Mouse (Mus musculus) kidney, adult 2 months (tissue): ENCODE data around the gene Bin2.

Experiments used
- CTCF ChIP-seq: fragments of 200-500 bp; conservative IDR thresholded peaks from 2 replicates; pipeline ENCODE4 v1.5.1; 2011; ENCODE audit warnings: low read depth, mild to moderate bottlenecking, control low read depth, low read length, moderate library complexity, mixed read lengths; ENCODE audit not compliant: insufficient read depth, insufficient read length
- POLR2A ChIP-seq: fragments of 200-500 bp; IDR thresholded peaks from one replicate; pipeline ENCODE4 v1.6.1; 2011; ENCODE audit warnings: low read depth, low read length, control low read depth

GRCm38 (mm10) chr15:100636700-100637501, 32.5 kb downstream of the Bin2 start, which contains the start of gene Smagp:
- no peak for TF ChIP-seq CTCF
- TF ChIP-seq POLR2A: no peak
